Mouse (Mus musculus) megakaryocyte, adult 5-6 weeks (primary cell): Measurements from ENCODE around the gene Sprtn. TPM values are rescaled to one million over a fixed set of nuclear protein-coding genes. Genes with fewer than 3 reads are reported as not detected.

Experiments
- ATAC-seq: 2 replicates; pipeline ENCODE4 v1.8.0; 2016; ENCODE audit warnings: mild to moderate bottlenecking, inconsistent platforms; ENCODE audit not compliant: poor library complexity, severe bottlenecking
- total RNA-seq, 2 experiments: library from RNA; stranded (forward) in 1 of 2; stranded (reverse) in 1 of 2; fragments of 153-499, 151-499 nt in 1 of 2; fragments of 221-1000, 200-1000 nt in 1 of 2; gene quantifications; 2 replicates each; pipeline versions ENCODE4 v1.2.3 to v1.2.4; 2015 to 2017

The Sprtn gene
- total RNA-seq, 2 experiments from 2014 or later, result 11.0 to 18.9 TPM

- no peak for ATAC-seq
These were observed 692 bp downstream of the Sprtn start for GRCm38 (mm10) chr8:124898251-124898905.

GRCm38 (mm10) chr8:124903198-124903597, 5.5 kb downstream of the Sprtn start:
- no peak for ATAC-seq

- ATAC-seq, result no peak
These were observed 7.8 kb downstream of the Sprtn start for GRCm38 (mm10) chr8:124905482-124905881.

GRCm38 (mm10) chr8:124909936-124910335, 12.2 kb downstream of the Sprtn start:
- no peak for ATAC-seq

GRCm38 (mm10) chr8:124910349-124910748, 12.7 kb downstream of the Sprtn start:
- ATAC-seq, result no peak

- ATAC-seq, result peak; percentile 89
These were observed 14.5 kb downstream of the Sprtn start for GRCm38 (mm10) chr8:124911938-124912872.

- no peak for ATAC-seq
These were observed 16.4 kb downstream of the Sprtn start for GRCm38 (mm10) chr8:124914061-124914460.

- ATAC-seq, result no peak
These were observed 20.2 kb downstream of the Sprtn start for GRCm38 (mm10) chr8:124917741-124918484.

GRCm38 (mm10) chr8:124921369-124922279, 23.9 kb downstream of the Sprtn start:
- peak; percentile 63 for ATAC-seq

GRCm38 (mm10) chr8:124922490-124923089, 24.9 kb downstream of the Sprtn start:
- peak; percentile 28 for ATAC-seq

GRCm38 (mm10) chr8:124923971-124924652, 26.4 kb downstream of the Sprtn start:
- ATAC-seq, result peak; percentile 62

GRCm38 (mm10) chr8:124925544-124926266, 28.0 kb downstream of the Sprtn start:
- ATAC-seq, result no peak

GRCm38 (mm10) chr8:124926351-124926771, 28.7 kb downstream of the Sprtn start:
- no peak for ATAC-seq

GRCm38 (mm10) chr8:124929006-124929405, 31.3 kb downstream of the Sprtn start:
- no peak for ATAC-seq

- ATAC-seq, result no peak
These were observed 32.4 kb downstream of the Sprtn start for GRCm38 (mm10) chr8:124930086-124930485.

GRCm38 (mm10) chr8:124930649-124931048, 33.0 kb downstream of the Sprtn start:
- ATAC-seq, result no peak

GRCm38 (mm10) chr8:124932435-124932834, 34.7 kb downstream of the Sprtn start:
- ATAC-seq, result peak; percentile 56

GRCm38 (mm10) chr8:124935116-124935515, 37.4 kb downstream of the Sprtn start:
- no peak for ATAC-seq
